Comparison of ENCODE assay signal across 11 mouse cellular contexts in the genomic region with DNA sequence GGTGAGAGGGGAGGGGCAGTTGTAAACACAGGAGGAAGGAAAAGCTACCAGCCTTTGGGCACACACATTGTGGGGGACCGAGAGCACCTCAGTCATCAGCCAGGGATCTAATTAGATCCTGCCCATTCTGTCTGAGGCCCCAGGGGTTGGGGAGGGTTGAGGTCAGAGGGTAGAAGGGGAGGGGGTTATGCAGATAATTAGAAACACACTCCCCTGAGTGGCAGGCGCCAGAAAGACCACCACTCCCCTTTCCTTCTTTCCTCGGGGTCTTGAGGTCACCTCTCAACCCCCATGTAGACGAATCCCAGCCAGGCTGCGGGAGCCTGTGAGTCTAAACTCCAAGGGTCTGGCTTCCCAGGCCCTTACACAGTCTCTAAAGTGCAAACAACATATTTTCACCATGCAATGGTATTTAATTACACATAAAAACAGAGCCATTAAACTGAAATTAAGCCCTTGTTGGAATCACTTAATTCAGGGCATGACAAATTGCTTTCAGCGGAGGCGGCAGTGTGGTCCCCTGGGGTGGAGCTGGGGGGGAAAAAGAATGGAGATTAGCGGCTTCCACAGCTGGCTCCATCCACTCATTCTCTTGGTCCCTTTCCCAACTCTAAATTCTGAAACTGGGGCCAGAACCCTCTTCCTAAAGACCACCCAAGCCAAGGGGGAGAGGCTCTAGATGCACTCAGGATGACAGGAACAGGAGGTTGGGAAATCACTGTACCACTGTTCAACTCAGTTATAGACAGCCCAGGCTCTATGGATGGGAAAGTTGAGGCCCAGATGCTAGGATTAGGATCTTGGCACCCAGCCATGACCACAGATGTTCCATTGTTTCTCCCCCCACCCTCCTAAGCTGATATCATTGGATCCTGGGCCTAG. TPM values are rescaled to one million over a fixed set of nuclear protein-coding genes. Genes with fewer than 3 reads are reported as not detected.
A peak's percentile ranks its signal among the peaks of the same experiment; 100 is the strongest.
DNase-seq lines count a peak whose midpoint lies in the region; ATAC-seq and TF ChIP-seq lines count a peak whose summit lies in the region.
"Had no signal": no experiment of that assay in that cellular context is flagged by ENCODE, and none has a peak within 500 bp of the region (broad histone marks: within the 10 kb centered on the region; RNA-seq: fewer than 3 reads in every experiment).

No protein-coding gene starts in this region.

- H3K36me3 ChIP-seq in hindbrain, embryonic 10.5 days, result peaks cover 28% of the 10 kb centered on the region
- no peaks in the 10 kb centered on the region for H3K36me3 ChIP-seq in hindbrain, postnatal 0 days (ENCODE audit: insufficient read depth, low read length)

- TF ChIP-seq CTCF in hindbrain, postnatal 0 days (IDR thresholded peaks at IDR 0.05; ENCODE audit: low read depth), result no peak

- H3K4me1 ChIP-seq in hindbrain, embryonic 10.5 days (replicated peaks), result peaks cover 33% of the 10 kb centered on the region
- no peaks in the 10 kb centered on the region for H3K4me1 ChIP-seq in hindbrain, postnatal 0 days (ENCODE audit: insufficient read depth, low read length)

- no peak overlapping the region for H3K9ac ChIP-seq in hindbrain, postnatal 0 days (replicated peaks; ENCODE audit: low read length)
- H3K9ac ChIP-seq: liver, embryonic 14.5 days had no signal

- WGBS in hindbrain, embryonic 10.5 days, result 3% methylated on average over 8 of the region's 8 CpGs
- WGBS in hindbrain, postnatal 0 days, result 18% methylated on average over 8 of the region's 8 CpGs

- no peak overlapping the region; the same call in 1 of the 2 replicates for H3K4me3 ChIP-seq in hindbrain, embryonic 10.5 days
- no peak overlapping the region for H3K4me3 ChIP-seq in hindbrain, postnatal 0 days (ENCODE audit: low read length)

- H3K9me3 ChIP-seq in hindbrain, embryonic 10.5 days, result peaks cover 4% of the 10 kb centered on the region; the same call in 1 of the 2 replicates
- H3K9me3 ChIP-seq in hindbrain, postnatal 0 days (ENCODE audit: low read length), result no peaks in the 10 kb centered on the region; the same call in 1 of the 2 replicates

- no peaks in the 10 kb centered on the region for H3K27me3 ChIP-seq in hindbrain, embryonic 10.5 days (ENCODE audit: insufficient read depth, poor library complexity, severe bottlenecking)
- no peaks in the 10 kb centered on the region for H3K27me3 ChIP-seq in hindbrain, postnatal 0 days (ENCODE audit: insufficient read depth, low read length)

- DNase-seq in hindbrain, embryonic 10.5 days (ENCODE audit: low spot score), result peak; percentile 65
- no peak for DNase-seq in hindbrain, postnatal 0 days (ENCODE audit: low spot score)
- peak; percentile 52 for DNase-seq in NIH3T3 (ENCODE audit: low read depth)
- peak; percentile 20 to 54 for DNase-seq in gastrocnemius, adult 8-10 months (ENCODE audit: low spot score in 2 of 2)
- DNase-seq in hindlimb bud, embryonic 11.5 days (ENCODE audit: extremely low spot score, low read depth, low spot score), result peak; percentile 82
- DNase-seq in cerebellum, adult 9-11 months, result no peak
- no peak for DNase-seq in right cerebral cortex, postnatal 4 days
- DNase-seq in adrenal gland, adult 8-10 months, result no peak
- DNase-seq: B cell, adult 2 months; right cerebral cortex, postnatal 14 days had no signal

- no peak for ATAC-seq in hindbrain, postnatal 0 days

- H3K27ac ChIP-seq in hindbrain, embryonic 10.5 days, result peak overlapping the region; percentile 69
- H3K27ac ChIP-seq in hindbrain, postnatal 0 days, result no peak overlapping the region
- H3K27ac ChIP-seq: liver, embryonic 14.5 days had no signal

- no peak overlapping the region for H3K4me2 ChIP-seq in hindbrain, postnatal 0 days (ENCODE audit: low read depth, low read length)

RNA-seq across cellular contexts. Expression of a gene that starts 14.8 kb away (rescaled TPM):
- 424 and 437 TPM in 2 replicates for polyA plus RNA-seq in hindbrain, embryonic 10.5 days (2016; fragmentation: Nextera tagmentation; extraction: Ambion mirVana)
- 81.3 and 82.2 TPM in 2 replicates for total RNA-seq in hindbrain, postnatal 0 days (2014; rRNA removed)
- polyA plus RNA-seq in hindbrain, postnatal 0 days (2015; fragmentation: Nextera tagmentation; extraction: Ambion mirVana), result 96.3 and 103 TPM in 2 replicates
- 10 to 100 TPM; 23.4 to 50.7 (median 34.4) TPM for total RNA-seq in gastrocnemius, adult 8-10 months (2022)
- 100 to 1,000 TPM in 2 of 4 experiments, 10 to 100 TPM in 2; 84.1 to 133 (median 104) TPM for total RNA-seq in adrenal gland, adult 8-10 months (2022)

RNA-seq across cellular contexts. Expression of a gene that starts 31.8 kb away (rescaled TPM):
- polyA plus RNA-seq in hindbrain, embryonic 10.5 days (2016; fragmentation: Nextera tagmentation; extraction: Ambion mirVana), result 225 and 320 TPM in 2 replicates
- 43.8 and 44.4 TPM in 2 replicates for total RNA-seq in hindbrain, postnatal 0 days (2014; rRNA removed)
- 34.2 and 39.1 TPM in 2 replicates for polyA plus RNA-seq in hindbrain, postnatal 0 days (2015; fragmentation: Nextera tagmentation; extraction: Ambion mirVana)
- under 1 TPM in 3 of 4 experiments, not detected in 1; 0.25 to 0.60 (median 0.29) TPM for total RNA-seq in gastrocnemius, adult 8-10 months (2022)
- total RNA-seq in adrenal gland, adult 8-10 months (2022), result 1 to 10 TPM; 3.1 to 8.3 (median 6.1) TPM

RNA-seq across cellular contexts. Expression of a gene that starts 33.3 kb away (rescaled TPM):
- 0.67 and 1.0 TPM in 2 replicates for polyA plus RNA-seq in hindbrain, embryonic 10.5 days (2016; fragmentation: Nextera tagmentation; extraction: Ambion mirVana)
- 1.3 TPM in 1 of 2 replicates, not detected in the other for total RNA-seq in hindbrain, postnatal 0 days (2014; rRNA removed)
- polyA plus RNA-seq in hindbrain, postnatal 0 days (2015; fragmentation: Nextera tagmentation; extraction: Ambion mirVana), result 0.08 TPM in 1 of 2 replicates, not detected in the other
- not detected for total RNA-seq in gastrocnemius, adult 8-10 months (2022)
- 1 to 10 TPM in 1 of 4 experiments, under 1 TPM in 3; 0.28 to 1.3 (median 0.31) TPM for total RNA-seq in adrenal gland, adult 8-10 months (2022)

Comparison
In these comparisons a context has a peak if more than half of its experiments do, and no peak if none do; other contexts are left out.
1. DNase-seq: peak in hindbrain, embryonic 10.5 days (single experiment), NIH3T3 (single experiment), gastrocnemius, adult 8-10 months (2 of 2) and hindlimb bud, embryonic 11.5 days (single experiment); none in hindbrain, postnatal 0 days (single experiment), cerebellum, adult 9-11 months (single experiment), right cerebral cortex, postnatal 4 days (single experiment) and adrenal gland, adult 8-10 months (single experiment).